ENCODE assay signal across 9 mouse cellular contexts in genomic region chr10:89327004-89327511, GRCm38 (mm10). TPM values are rescaled to one million over a fixed set of nuclear protein-coding genes. Genes with fewer than 3 reads are reported as not detected.
A peak's percentile ranks its signal among the peaks of the same experiment; 100 is the strongest.
DNase-seq lines count a peak whose midpoint lies in the region; ATAC-seq and TF ChIP-seq lines count a peak whose summit lies in the region.
"Had no signal": no experiment of that assay in that cellular context is flagged by ENCODE, and none has a peak within 500 bp of the region (broad histone marks: within the 10 kb centered on the region; RNA-seq: fewer than 3 reads in every experiment).

No protein-coding gene starts in this region.

- no peaks in the 10 kb centered on the region for H3K9me3 ChIP-seq in ES-E14 (ENCODE audit: control insufficient read depth, insufficient read depth, low read depth, low read length)
- H3K9me3 ChIP-seq in lung, postnatal 0 days (ENCODE audit: low read length): no peaks in the 10 kb centered on the region
- H3K9me3 ChIP-seq: heart, embryonic 15.5 days had no signal

- no peak overlapping the region for H3K4me3 ChIP-seq in ES-E14 (ENCODE audit: insufficient read depth in 1 of 2, low read depth in 1 of 2, low read length in 2 of 2, poor library complexity in 1 of 2, severe bottlenecking in 1 of 2)
- H3K4me3 ChIP-seq in embryonic fibroblast, embryonic 13.5 days (ENCODE audit: insufficient read depth, low read length): no peak overlapping the region
- H3K4me3 ChIP-seq in lung, postnatal 0 days (ENCODE audit: low read depth, low read length): no peak overlapping the region
- H3K4me3 ChIP-seq: heart, embryonic 15.5 days had no signal

- no peaks in the 10 kb centered on the region for H3K36me3 ChIP-seq in ES-E14 (ENCODE audit: control insufficient read depth, insufficient read depth, low read length, poor library complexity, severe bottlenecking)
- no peaks in the 10 kb centered on the region for H3K36me3 ChIP-seq in lung, postnatal 0 days (ENCODE audit: insufficient read depth, low read length)
- H3K36me3 ChIP-seq: heart, embryonic 15.5 days had no signal

- no peak for TF ChIP-seq POLR2A in brain, embryonic 14.5 days (IDR thresholded peaks at IDR 0.05; ENCODE audit: borderline replicate concordance, extremely low read depth, insufficient read depth, insufficient read length, poor library complexity, severe bottlenecking)
- TF ChIP-seq POLR2A in embryonic fibroblast, embryonic 13.5 days (IDR thresholded peaks at IDR 0.05; ENCODE audit: low read depth, low read length): no peak

- peaks cover 0 to 2% of the 10 kb centered on the region in 2 experiments; a peak in 1 of 4 replicates for H3K4me1 ChIP-seq in ES-E14 (ENCODE audit: control insufficient read depth in 2 of 2, insufficient read depth in 2 of 2, low read length in 2 of 2, poor library complexity in 1 of 2)
- no peaks in the 10 kb centered on the region for H3K4me1 ChIP-seq in embryonic fibroblast, embryonic 13.5 days (ENCODE audit: control insufficient read depth, insufficient read depth, low read length)
- no peaks in the 10 kb centered on the region for H3K4me1 ChIP-seq in lung, postnatal 0 days (ENCODE audit: insufficient read depth, low read depth, low read length)
- H3K4me1 ChIP-seq: heart, embryonic 15.5 days had no signal

- no peak overlapping the region for H3K4me2 ChIP-seq in lung, postnatal 0 days (replicated peaks; ENCODE audit: low read depth, low read length)
- H3K4me2 ChIP-seq: heart, embryonic 15.5 days had no signal

- H3K9ac ChIP-seq in ES-E14 (ENCODE audit: insufficient read depth, low read depth, low read length, poor library complexity, severe bottlenecking): no peak overlapping the region
- no peak overlapping the region for H3K9ac ChIP-seq in lung, postnatal 0 days (replicated peaks; ENCODE audit: low read depth)
- H3K9ac ChIP-seq: heart, embryonic 15.5 days had no signal

- no peaks in the 10 kb centered on the region; the same call in 1 of the 2 replicates for H3K27me3 ChIP-seq in lung, postnatal 0 days (replicated peaks; ENCODE audit: insufficient read depth, low read length)
- H3K27me3 ChIP-seq: heart, embryonic 15.5 days had no signal

- in situ Hi-C loops in ES-E14 (cut with MboI; ENCODE audit: low sequenced_read_pairs in 2 of 2, unreplicated experiment in 2 of 2): loop anchor here in 1 of 2 experiments (25.0 kb wide), 1 partner anchor 310 kb away; no protein-coding TSS in a partner anchor

- WGBS in lung, postnatal 0 days: 29% methylated on average over 15 of the region's 15 CpGs

- peak; percentile 59 for DNase-seq in ES-E14 (ENCODE audit: low read depth, low spot score)
- DNase-seq in brain, embryonic 14.5 days (ENCODE audit: low read depth): peak; percentile 92
- peak; percentile 66 to 86 for DNase-seq in layer of hippocampus, adult 18-20 months (ENCODE audit: low spot score in 2 of 2)
- peak; percentile 50 for DNase-seq in lung, postnatal 0 days (ENCODE audit: low spot score)
- peak; percentile 73 for DNase-seq in ovary, postnatal 36 days (ENCODE audit: low spot score)
- DNase-seq in thymus, postnatal 4 days: peak; percentile 83

- peak; percentile 93 for TF ChIP-seq CTCF in brain, embryonic 14.5 days (IDR thresholded peaks at IDR 0.05; ENCODE audit: borderline replicate concordance, extremely low read depth, insufficient read depth, insufficient read length)
- TF ChIP-seq CTCF in embryonic fibroblast, embryonic 13.5 days (IDR thresholded peaks at IDR 0.05; ENCODE audit: borderline replicate concordance, insufficient read depth, low read length): peak; percentile 28; the same call in 1 of the 2 replicates
- peak; percentile 81 for TF ChIP-seq CTCF in lung, postnatal 0 days (IDR thresholded peaks at IDR 0.05)

- no peak overlapping the region for H3K27ac ChIP-seq in ES-E14 (ENCODE audit: insufficient read depth, low read depth, low read length, poor library complexity, severe bottlenecking)
- no peak overlapping the region for H3K27ac ChIP-seq in embryonic fibroblast, embryonic 13.5 days (ENCODE audit: insufficient read depth, low read length)
- no peak overlapping the region for H3K27ac ChIP-seq in lung, postnatal 0 days (ENCODE audit: low read length)
- H3K27ac ChIP-seq: heart, embryonic 15.5 days had no signal

- ATAC-seq in hematopoietic stem cell, adult 5-6 weeks (replicated peaks in 1 of 2; ENCODE audit: insufficient read depth in 1 of 2, low FRiP score in 2 of 2, low TSS enrichment in 1 of 2, low read depth in 1 of 2, poor library complexity in 2 of 2, severe bottlenecking in 2 of 2): peak; percentile 82 to 88
- no peak for ATAC-seq in lung, postnatal 0 days

- TF ChIP-seq EP300 in lung, postnatal 0 days (IDR thresholded peaks at IDR 0.05): no peak

TF ChIP-seq in ES-E14, 5 proteins besides CTCF, POLR2A, EP300 and RAD21:
- TF ChIP-seq MAFK (IDR thresholded peaks at IDR 0.05; ENCODE audit: insufficient read depth, low read depth, low read length) (no peak), ZC3H11A (IDR thresholded peaks at IDR 0.05; ENCODE audit: borderline replicate concordance, low read depth, low read length) (peak; percentile 71; the same call in 1 of the 2 replicates)

RNA-seq across cellular contexts. Expression of gene Ano4, which starts 17.5 kb away (rescaled TPM):
- total RNA-seq in ES-E14 (2012; rRNA removed): 0.80 and 0.95 TPM in 2 replicates
- 6.4 and 8.1 TPM in 2 replicates for polyA plus RNA-seq in brain, embryonic 14.5 days (2012; rRNA removed)
- 0.67 TPM in 1 of 2 replicates, not detected in the other for polyA plus RNA-seq in embryonic fibroblast, embryonic 13.5 days (2011; ENCODE audit: insufficient read length, low read depth, missing spikeins)
- total RNA-seq in hematopoietic stem cell, adult 5-6 weeks (2017): not detected in 2 replicates
- total RNA-seq in layer of hippocampus, adult 18-20 months (2021): 10 to 100 TPM; 17.6 to 19.2 TPM
- 0.11 and 0.13 TPM in 2 replicates for polyA plus RNA-seq in lung, postnatal 0 days (2015; fragmentation: Nextera tagmentation; extraction: Ambion mirVana)

Comparison
In these comparisons a context has a peak if more than half of its experiments do, and no peak if none do; other contexts are left out.
1. CTCF ChIP-seq: peak in every context shown above with its lines; median percentile 93 in brain, embryonic 14.5 days; 81 in lung, postnatal 0 days; 28 in embryonic fibroblast, embryonic 13.5 days.